Mouse (Mus musculus) granulocyte monocyte progenitor cell, adult 5-6 weeks (primary cell): ENCODE measurements around the gene Jak3. TPM values are rescaled to one million over a fixed set of nuclear protein-coding genes. Genes with fewer than 3 reads are reported as not detected.
"Not testable (repeated sequence)": the region's sequence is repeated elsewhere in the genome, so short reads cannot be mapped to it uniquely, and the experiment has no call there.

ENCODE experiments used
- ATAC-seq: replicated peaks from 2 replicates; pipeline ENCODE4 v1.8.0; 2016; ENCODE audit warnings: mild to moderate bottlenecking, moderate TSS enrichment, inconsistent platforms; ENCODE audit not compliant: poor library complexity, severe bottlenecking
- total RNA-seq, 2 experiments: library from RNA; stranded (forward) in 1 of 2; stranded (reverse) in 1 of 2; fragments of 200-712, 200-1000 nt in 1 of 2; fragments of >200 nt in 1 of 2; fragmentation: Nextera tagmentation in 1 of 2; gene quantifications; 2 replicates each; pipeline ENCODE4 v1.2.3; 2014 to 2017

Gene Jak3
- total RNA-seq, 2 experiments from 2014 or later, result 7.2 to 10.9 TPM

DNA sequence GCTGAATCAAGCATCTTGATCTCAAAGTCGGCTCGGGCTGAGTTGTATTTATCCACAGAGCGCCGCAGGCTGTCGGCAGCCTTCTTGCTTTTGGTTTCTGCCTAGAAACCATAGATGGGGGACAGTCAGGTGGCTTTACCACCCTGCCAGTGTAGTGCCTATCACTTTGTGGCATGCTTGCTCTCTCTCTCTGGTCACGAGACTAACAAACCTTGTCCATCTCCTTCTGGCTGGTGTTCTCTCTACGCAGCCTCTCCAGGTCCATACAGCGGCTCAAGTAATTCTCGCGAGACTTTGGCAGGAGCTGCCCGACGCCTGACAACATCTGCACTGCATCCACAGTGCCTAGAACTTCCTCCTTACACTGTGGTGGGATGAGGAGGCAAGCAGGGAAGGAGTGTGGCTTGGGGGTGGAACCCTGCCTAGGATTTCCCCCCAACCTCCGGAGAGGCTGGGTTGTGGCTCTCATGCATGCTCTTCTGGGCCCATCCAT is 40.5 kb downstream of the Jak3 start:
- ATAC-seq, result no peak

DNA sequence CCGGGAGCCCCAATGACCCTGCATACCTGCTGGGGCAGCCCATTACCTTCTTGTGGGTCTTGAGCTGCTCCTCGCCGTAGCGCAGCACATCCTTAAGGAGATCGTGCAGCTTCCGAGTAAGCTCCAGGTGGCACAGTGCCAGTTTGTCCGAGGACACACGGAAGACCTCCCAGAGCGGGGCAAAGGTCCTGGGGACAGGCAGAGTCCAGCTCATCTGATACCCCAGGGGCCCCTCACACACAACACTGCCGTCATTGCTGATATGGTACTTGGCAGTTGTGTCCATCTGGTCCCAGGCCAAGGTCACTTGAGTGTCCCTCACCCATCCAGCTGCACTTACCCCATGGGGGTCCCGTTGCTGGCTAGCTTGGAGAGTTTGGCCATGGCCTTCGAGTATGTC is 41.0 kb downstream of the Jak3 start:
- no peak for ATAC-seq

DNA sequence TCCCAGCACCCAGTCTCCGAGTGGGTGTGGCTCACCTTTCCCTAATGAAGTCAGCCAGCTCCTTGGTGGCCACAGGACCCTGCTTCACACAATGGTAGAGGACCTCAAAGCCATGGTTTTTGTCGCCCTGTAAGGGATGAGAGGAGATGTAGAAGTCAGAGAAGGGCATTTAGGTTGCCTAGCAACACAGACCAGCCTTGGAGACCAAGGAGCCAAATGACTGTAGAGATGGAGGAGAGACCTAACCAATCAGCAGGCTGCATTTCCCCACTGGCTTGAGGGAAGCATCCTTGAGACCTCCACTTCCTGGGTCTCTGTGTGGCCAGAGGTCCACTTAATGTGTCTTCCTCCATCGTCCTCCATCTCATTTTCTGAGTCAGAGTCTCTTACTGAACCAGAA is 42.2 kb downstream of the Jak3 start:
- no peak for ATAC-seq

DNA sequence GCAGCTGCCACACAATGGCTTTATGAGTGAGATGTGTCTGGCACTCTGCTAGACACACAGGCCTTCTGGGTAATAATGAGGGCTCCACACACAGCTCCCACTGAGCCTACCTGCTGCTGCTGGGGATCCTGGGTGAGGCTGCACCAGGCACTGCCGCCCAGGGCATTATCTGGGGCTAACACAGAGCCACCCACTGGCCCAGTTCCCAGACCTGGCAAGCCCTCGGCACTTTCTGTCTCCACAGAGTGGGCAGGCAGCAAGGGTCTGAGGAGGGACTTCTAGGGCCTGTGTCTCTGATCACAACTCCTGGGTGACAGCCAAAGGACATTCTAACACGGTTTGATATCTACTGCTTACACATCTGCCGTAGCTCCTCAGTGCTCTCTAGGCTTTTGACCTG is 43.1 kb downstream of the Jak3 start:
- no peak for ATAC-seq

DNA sequence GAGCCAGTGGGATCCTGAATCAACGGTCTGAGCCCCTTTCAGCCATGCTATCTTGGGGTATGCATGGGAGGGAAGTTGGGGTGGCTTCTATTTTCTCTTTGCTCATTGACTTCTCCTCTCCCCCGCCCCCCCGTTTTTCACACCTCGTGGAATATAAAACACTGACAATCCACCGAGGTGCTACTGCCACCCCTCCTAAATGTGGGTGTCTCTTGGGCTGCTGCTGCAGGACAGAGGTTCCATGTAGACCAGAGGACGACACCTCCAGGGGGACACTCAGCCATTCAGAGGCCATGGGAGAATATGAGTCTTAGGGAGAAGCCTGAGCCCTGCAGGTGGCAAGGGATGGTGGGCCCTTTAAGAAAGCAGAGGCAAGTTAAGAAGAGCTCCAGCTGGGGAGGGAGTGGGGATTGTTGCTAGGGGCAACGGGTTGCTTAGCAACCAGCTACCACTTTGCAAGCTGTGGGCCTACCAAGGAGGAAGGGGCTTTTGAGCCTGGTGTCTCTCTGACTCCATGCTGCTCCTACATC is 43.9 kb downstream of the Jak3 start:
- ATAC-seq, result no peak

DNA sequence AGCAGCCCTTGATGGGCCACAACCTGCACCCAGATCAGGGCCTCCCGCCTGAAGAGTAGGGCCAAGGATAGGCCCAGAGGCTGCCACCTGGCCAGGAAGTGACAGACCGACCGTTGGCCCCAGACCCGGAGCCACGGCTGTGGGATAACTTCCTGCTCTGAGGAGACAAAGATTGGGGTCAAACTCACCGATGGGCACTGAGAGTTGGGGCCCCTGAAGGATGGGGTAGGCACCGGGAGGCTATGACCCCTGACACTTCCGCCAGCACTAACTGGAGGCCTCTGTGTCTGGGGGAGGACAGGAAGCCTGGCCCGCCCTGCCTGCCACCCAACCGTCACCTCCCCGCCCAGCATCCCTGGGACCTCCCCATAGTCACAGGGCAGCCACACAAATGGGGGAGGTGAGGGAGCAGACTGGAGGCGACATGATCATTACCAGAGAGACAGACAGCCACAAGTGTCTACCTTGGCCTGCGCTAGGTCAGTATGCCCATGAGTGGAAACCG is 47.0 kb downstream of the Jak3 start:
- ATAC-seq, result peak; percentile 80

DNA sequence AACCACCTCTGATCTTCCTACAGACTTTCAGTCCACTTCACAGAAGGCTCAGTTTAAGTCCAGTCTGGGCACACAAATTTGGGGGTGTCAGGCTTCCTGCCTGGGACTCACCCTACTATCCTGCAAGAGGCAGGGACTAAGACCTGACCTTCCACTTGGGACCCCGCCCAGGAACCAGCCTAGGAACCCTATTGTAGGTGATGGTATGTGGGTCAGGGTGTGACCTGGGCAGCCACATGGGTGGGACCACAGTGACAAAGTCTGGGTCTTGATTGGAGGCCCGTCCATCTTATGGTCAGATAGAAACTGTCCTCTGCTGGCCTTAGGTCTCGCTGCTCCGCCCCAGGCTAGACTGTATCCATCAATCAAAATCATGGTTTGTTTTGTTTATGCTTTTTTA is 48.3 kb downstream of the Jak3 start:
- no peak for ATAC-seq

DNA sequence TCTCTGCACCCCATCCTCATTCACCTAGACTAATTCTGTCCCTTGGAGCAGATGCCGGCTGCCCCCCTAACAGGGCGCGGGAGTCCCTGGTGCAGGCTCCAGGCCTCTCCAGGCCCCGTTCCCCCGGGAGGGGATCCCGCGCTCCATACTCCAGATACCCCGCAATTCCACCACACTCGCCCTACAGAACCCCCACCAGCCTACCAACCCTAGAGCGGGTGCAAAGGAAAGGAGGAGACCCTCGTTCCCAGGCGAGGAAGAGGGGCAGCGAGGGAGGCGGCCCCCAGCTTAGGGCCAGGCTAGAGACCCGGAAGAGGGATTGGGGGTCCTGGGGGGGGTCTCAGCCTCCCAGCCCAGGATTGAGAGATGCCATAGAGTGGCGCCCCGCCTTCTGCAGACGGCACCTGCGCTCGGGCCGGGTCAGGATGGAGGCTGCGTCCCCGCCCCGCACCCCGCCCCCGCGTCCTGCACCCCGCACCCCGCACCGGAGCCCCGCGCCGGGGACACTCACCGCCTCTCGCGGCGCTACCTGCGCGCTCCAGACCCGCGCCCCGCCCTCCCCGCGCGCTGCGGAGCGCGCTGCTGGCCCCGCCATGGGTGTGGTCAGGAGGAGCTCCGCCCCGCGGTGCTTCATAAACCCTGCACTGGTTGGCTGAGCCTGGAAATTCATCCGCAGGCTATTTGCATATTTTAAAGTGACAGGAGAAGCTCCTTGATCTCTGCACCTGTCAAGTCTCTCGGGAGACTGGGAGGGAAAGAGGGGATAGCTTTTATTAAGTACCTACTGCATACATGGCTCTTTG is 49.2 kb downstream of the Jak3 start, which contains the start of gene Fcho1:
TSS of gene Fcho1 (minus strand) at position 595 of the 803 bp plus-strand sequence.
- peak; percentile 54 for ATAC-seq

DNA sequence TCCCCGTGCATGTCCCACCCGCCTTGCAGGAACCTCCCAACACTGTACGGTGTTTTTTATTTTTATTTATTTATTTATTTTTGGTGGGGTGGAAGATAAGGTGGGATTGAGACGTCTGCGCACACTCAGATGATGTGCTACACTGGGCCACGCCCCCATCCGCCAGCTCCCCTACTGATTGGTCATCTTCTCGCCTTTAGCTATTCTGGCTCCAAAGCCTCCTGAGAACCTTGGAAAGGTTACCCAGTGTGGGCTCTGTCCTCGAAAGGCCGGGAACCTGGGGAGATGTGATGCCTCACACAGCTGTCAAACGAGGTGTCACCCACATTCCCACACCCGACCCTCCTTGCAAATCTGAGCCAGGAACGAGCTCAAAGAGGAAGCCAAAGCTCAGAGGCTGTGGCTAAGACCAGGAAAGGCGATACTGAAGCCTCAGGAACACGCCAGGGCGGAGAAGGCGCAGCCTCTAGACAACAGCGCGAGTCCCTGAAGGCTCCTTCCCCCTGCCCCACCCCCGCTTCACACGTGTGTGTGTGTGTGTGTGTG is 52.2 kb downstream of the Jak3 start:
- peak; percentile 40 for ATAC-seq

DNA sequence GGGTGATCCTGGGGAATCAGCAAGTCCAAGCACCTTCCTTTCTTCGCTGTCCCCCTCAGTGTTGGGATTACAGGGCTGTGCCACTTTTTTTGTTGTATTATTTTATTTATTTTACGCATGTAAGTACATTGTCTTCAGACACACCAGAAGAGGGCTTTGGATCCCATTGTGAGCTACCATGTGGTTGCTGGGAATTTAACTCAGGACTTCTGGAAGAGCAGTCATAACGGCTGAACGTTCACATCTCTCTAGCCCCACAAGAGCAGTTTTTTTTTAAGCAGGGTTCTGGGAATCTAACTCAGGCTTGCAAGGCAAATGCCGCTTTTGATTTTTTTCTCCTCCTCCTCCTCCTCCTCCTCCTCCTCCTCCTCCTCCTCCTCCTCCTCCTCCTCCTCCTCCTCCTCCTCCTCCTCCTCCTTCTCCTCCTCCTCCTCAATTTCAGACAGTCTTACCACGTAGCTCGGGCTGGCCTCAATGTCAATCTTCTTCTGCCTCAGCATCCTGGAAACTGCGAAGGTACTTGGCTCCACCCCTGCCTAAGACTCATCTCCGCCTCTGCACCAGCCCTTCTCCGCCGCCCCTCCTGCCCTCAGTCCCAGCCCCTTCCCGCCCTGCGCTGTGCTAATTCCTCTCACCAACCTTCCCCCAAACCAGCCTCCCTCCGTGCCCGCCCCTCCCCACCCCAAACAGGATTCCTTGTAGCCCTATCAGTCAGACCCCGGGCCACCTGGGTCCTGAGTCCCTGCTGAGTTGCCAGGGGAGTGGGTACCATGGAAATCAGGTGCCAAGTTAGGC is 52.9 kb downstream of the Jak3 start:
- ATAC-seq, result peak; percentile 52

DNA sequence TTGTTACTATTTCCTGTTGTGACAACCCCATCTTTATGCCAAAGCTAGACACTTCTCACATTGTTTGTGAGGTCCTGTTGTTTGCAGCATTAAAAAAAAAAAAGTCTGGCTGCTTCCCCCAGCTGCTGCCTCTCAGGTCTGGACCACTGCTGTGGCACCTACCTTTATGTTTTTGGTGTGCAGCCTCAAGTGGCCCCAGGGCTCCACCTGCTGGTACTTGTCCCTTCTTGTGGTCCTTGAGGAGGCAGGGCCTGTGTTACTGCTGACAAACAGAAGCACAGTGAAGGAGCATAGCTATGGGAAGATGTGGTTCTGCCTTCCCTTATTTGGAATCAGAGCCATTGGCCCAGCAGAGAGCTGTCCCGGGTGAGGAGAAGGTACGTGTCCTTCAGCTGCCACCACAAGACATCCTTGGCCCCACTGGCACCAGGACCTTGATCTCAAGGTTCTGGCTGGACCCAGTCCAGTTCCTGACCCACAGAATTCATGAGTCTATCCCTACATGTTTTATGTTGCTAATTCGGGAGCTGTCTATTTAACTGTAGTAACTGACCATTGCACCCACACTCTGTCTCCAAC is 55.6 kb downstream of the Jak3 start:
- ATAC-seq, result peak; percentile 57

DNA sequence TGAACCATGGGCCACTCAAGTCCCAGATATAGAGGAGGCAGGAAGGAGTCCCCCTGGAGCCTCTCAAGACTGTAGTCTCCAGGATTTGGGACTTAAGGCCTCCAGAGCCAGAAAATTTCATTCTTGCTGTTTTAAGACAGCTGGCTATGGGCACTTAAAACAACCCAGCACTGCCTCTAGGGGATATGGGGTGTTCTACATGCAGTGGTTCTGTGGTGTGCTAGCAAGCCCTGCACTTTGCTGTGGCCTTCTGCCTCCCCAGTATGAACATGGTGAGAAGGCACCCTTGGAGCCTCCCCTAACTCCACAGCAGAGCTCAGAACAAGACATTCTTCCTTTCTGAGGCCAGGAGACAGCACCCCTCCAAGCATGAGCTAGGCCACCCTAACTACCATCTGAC is 62.2 kb downstream of the Jak3 start:
- not testable (repeated sequence) for ATAC-seq

Other genes with a start within 250 kb of the Jak3 start
- 1.6 and 7.4 TPM in 2 replicates for gene Abhd8, start 212.6 kb upstream of the Jak3 start, total RNA-seq (2014; fragmentation: Nextera tagmentation)
- 4.7 and 5.4 TPM in 2 replicates for gene Abhd8, start 212.6 kb upstream of the Jak3 start, total RNA-seq (2017)
- 56.5 and 77.6 TPM in 2 replicates for gene Mrpl34, start 211.3 kb upstream of the Jak3 start, total RNA-seq (2014; fragmentation: Nextera tagmentation)
- gene Mrpl34, start 211.3 kb upstream of the Jak3 start, total RNA-seq (2017), result 62.2 and 79.8 TPM in 2 replicates
- 24.0 and 34.2 TPM in 2 replicates for gene Dda1, start 207.1 kb upstream of the Jak3 start, total RNA-seq (2014; fragmentation: Nextera tagmentation)
- gene Dda1, start 207.1 kb upstream of the Jak3 start, total RNA-seq (2017), result 16.9 and 20.3 TPM in 2 replicates
- gene Ano8, start 190.3 kb upstream of the Jak3 start, total RNA-seq (2014; fragmentation: Nextera tagmentation), result 0.43 and 2.5 TPM in 2 replicates
- 1.9 and 4.5 TPM in 2 replicates for gene Ano8, start 190.3 kb upstream of the Jak3 start, total RNA-seq (2017)
- gene Gtpbp3, start 188.2 kb upstream of the Jak3 start, total RNA-seq (2014; fragmentation: Nextera tagmentation), result 3.5 and 12.4 TPM in 2 replicates
- gene Gtpbp3, start 188.2 kb upstream of the Jak3 start, total RNA-seq (2017), result 13.5 and 21.5 TPM in 2 replicates
- not detected in 2 replicates for gene Plvap, start 164.5 kb upstream of the Jak3 start, total RNA-seq (2014; fragmentation: Nextera tagmentation)
- gene Plvap, start 164.5 kb upstream of the Jak3 start, total RNA-seq (2017), result 0.10 and 0.43 TPM in 2 replicates
- not detected in 2 replicates for gene Ccdc194, start 150.6 kb upstream of the Jak3 start, total RNA-seq (2014; fragmentation: Nextera tagmentation)
- not detected in 2 replicates for gene Ccdc194, start 150.6 kb upstream of the Jak3 start, total RNA-seq (2017)
- gene Bst2, start 138.8 kb upstream of the Jak3 start, total RNA-seq (2014; fragmentation: Nextera tagmentation), result 47.0 and 55.7 TPM in 2 replicates
- 49.1 and 58.3 TPM in 2 replicates for gene Bst2, start 138.8 kb upstream of the Jak3 start, total RNA-seq (2017)
- 50.2 and 64.1 TPM in 2 replicates for gene Mvb12a, start 133.4 kb upstream of the Jak3 start, total RNA-seq (2014; fragmentation: Nextera tagmentation)
- gene Mvb12a, start 133.4 kb upstream of the Jak3 start, total RNA-seq (2017), result 55.0 and 56.6 TPM in 2 replicates
- not detected in 2 replicates for gene Tmem221, start 117.4 kb upstream of the Jak3 start, total RNA-seq (2014; fragmentation: Nextera tagmentation)
- not detected in 2 replicates for gene Tmem221, start 117.4 kb upstream of the Jak3 start, total RNA-seq (2017)
- gene Nxnl1, start 109.7 kb upstream of the Jak3 start, total RNA-seq (2014; fragmentation: Nextera tagmentation), result not detected in 2 replicates
- 0.36 TPM in 1 of 2 replicates, not detected in the other for gene Nxnl1, start 109.7 kb upstream of the Jak3 start, total RNA-seq (2017)
- 7.8 and 10.2 TPM in 2 replicates for gene Slc27a1, start 107.4 kb upstream of the Jak3 start, total RNA-seq (2014; fragmentation: Nextera tagmentation)
- gene Slc27a1, start 107.4 kb upstream of the Jak3 start, total RNA-seq (2017), result 3.3 and 6.2 TPM in 2 replicates
- gene Pgls, start 84.1 kb upstream of the Jak3 start, total RNA-seq (2014; fragmentation: Nextera tagmentation), result 143 and 180 TPM in 2 replicates
- 155 and 185 TPM in 2 replicates for gene Pgls, start 84.1 kb upstream of the Jak3 start, total RNA-seq (2017)
- 11.6 and 11.7 TPM in 2 replicates for gene Fam129c, start 78.6 kb upstream of the Jak3 start, total RNA-seq (2014; fragmentation: Nextera tagmentation)
- 0.69 and 6.1 TPM in 2 replicates for gene Fam129c, start 78.6 kb upstream of the Jak3 start, total RNA-seq (2017)
- 93.8 and 107 TPM in 2 replicates for gene Colgalt1, start 65.3 kb upstream of the Jak3 start, total RNA-seq (2014; fragmentation: Nextera tagmentation)
- gene Colgalt1, start 65.3 kb upstream of the Jak3 start, total RNA-seq (2017), result 77.1 and 84.4 TPM in 2 replicates
- gene Unc13a, start 4.5 kb upstream of the Jak3 start, total RNA-seq (2014; fragmentation: Nextera tagmentation), result 0.60 TPM in 1 of 2 replicates, not detected in the other
- 0.04 and 1.8 TPM in 2 replicates for gene Unc13a, start 4.5 kb upstream of the Jak3 start, total RNA-seq (2017)
- gene Insl3, start 12.9 kb downstream of the Jak3 start, total RNA-seq (2014; fragmentation: Nextera tagmentation), result 14.1 and 16.3 TPM in 2 replicates
- gene Insl3, start 12.9 kb downstream of the Jak3 start, total RNA-seq (2017), result 1.2 and 4.4 TPM in 2 replicates
- 1.4 TPM in 1 of 2 replicates, not detected in the other for gene B3gnt3, start 25.5 kb downstream of the Jak3 start, total RNA-seq (2014; fragmentation: Nextera tagmentation)
- 0.39 TPM in 1 of 2 replicates, not detected in the other for gene B3gnt3, start 25.5 kb downstream of the Jak3 start, total RNA-seq (2017)
- gene Fcho1, start 49.4 kb downstream of the Jak3 start, total RNA-seq (2014; fragmentation: Nextera tagmentation), result 62.4 and 98.0 TPM in 2 replicates
- 39.8 and 76.7 TPM in 2 replicates for gene Fcho1, start 49.4 kb downstream of the Jak3 start, total RNA-seq (2017)
- gene Zfp709, start 205.7 kb downstream of the Jak3 start, total RNA-seq (2014; fragmentation: Nextera tagmentation), result 6.2 and 11.9 TPM in 2 replicates
- gene Zfp709, start 205.7 kb downstream of the Jak3 start, total RNA-seq (2017), result 8.3 and 9.8 TPM in 2 replicates
- gene Zfp882, start 232.3 kb downstream of the Jak3 start, total RNA-seq (2014; fragmentation: Nextera tagmentation), result 2.5 and 4.3 TPM in 2 replicates
- gene Zfp882, start 232.3 kb downstream of the Jak3 start, total RNA-seq (2017), result 6.1 and 6.6 TPM in 2 replicates
- 10.4 and 15.0 TPM in 2 replicates for gene Zfp617, start 232.3 kb downstream of the Jak3 start, total RNA-seq (2014; fragmentation: Nextera tagmentation)
- 11.2 and 12.1 TPM in 2 replicates for gene Zfp617, start 232.3 kb downstream of the Jak3 start, total RNA-seq (2017)